Mouse (Mus musculus) retina, adult 2 months (tissue): ENCODE measurements around the gene Gda.

Experiments
- DNase-seq: peaks from one replicate; pipeline ENCODE4 v3.0.0-alpha.2; 2012; ENCODE audit warnings: low read depth, low spot score

Gda gene

GRCm38 (mm10) chr19:21373073-21373755 is 100.0 kb downstream of the Gda start:
- DNase-seq: peak; percentile 41

- no peak for DNase-seq
Measured at GRCm38 (mm10) chr19:21372395-21373072, 100.7 kb downstream of the Gda start.

GRCm38 (mm10) chr19:21371337-21371736 is 101.9 kb downstream of the Gda start:
- DNase-seq: no peak

GRCm38 (mm10) chr19:21370782-21371181 is 102.5 kb downstream of the Gda start:
- DNase-seq: no peak

DNA sequence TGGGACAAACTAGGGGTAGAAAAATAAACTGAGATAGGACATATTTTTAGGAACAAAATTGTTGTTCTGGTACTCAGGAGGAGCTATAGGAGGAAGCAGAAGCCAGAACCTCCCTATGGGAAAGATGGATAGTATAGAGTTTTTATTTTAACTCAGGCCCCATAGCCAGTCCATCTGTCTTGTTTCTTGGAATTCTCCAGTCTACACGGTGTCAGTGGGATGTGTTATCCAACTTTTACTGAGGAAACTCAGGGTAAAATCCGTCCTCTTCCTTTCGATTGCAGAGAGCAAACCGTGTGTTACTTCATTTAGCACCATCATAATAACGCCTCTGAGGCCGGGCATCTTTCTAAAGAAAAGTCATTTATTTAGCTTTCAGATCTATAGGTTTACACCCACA is 104.1 kb downstream of the Gda start:
- DNase-seq: no peak

- DNase-seq: no peak
Measured at GRCm38 (mm10) chr19:21368595-21368994, 104.7 kb downstream of the Gda start.

DNA sequence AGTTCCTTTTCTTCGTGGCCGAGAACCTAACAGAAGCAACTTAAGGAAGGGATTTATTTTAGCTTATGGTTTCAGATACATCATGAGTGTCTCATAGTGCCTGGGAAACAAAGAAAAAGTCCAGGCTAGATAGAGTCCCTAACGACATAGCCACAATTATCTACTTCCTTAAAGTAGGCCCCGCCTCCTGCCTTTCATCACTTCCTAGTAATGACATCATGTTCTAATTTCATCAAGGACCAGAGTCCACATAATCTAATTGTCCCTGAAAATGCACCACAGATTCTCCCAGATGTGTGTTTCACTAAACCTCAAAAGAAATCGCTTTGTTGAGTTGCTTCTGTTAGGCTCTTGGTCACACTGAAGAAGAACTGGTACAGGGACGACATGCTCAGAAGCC is 115.5 kb downstream of the Gda start:
- DNase-seq: no peak

- DNase-seq: no peak
Measured at GRCm38 (mm10) chr19:21349634-21350033, 123.6 kb downstream of the Gda start.

DNA sequence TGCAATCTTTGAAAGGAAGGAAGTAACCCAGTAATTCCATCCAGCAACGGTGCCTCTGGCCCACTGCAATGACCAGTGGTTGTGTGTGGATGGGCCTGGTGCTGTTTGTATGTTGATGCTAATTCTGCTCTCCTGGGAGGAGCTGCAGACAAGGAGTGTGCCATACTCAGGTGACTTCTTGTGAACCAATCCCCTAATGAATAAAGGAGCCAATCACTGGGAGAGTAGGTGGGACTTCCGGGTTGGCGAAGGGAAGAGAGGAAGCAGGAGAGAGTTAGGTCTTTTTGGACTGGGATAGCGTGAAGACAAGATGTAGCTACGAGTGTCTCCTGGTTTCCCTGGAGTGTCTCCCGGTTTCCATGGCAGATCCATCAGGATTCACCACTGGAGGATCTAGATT is 126.6 kb downstream of the Gda start:
- no peak for DNase-seq
